Mouse (Mus musculus) cerebellum, adult 8-10 months (tissue): Measurements from ENCODE around the gene Wwox.
A peak's percentile ranks its signal among the peaks of the same experiment; 100 is the strongest.

Experiments
- DNase-seq: peaks from one replicate; pipeline ENCODE4 v3.0.0; 2022

The Wwox gene

DNA sequence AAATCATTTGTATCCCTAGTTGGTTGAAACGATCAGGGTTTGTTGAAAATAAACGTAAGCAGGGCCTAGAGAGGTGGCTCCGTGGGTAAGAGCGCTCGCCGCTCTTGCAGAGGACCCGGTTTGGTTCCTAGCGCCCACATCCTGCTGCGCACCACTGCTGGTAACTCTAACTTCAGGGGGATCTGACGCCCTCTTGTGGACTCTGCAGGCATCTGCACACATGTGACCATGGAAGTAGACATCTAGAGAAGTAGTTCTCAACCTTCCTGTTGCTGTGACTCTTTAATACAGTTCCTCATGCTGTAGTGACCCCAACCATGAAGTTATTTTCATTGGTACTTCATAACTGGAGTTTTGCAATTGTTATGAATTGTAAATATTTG is 29.7 kb downstream of the Wwox start:
- no peak for DNase-seq

DNA sequence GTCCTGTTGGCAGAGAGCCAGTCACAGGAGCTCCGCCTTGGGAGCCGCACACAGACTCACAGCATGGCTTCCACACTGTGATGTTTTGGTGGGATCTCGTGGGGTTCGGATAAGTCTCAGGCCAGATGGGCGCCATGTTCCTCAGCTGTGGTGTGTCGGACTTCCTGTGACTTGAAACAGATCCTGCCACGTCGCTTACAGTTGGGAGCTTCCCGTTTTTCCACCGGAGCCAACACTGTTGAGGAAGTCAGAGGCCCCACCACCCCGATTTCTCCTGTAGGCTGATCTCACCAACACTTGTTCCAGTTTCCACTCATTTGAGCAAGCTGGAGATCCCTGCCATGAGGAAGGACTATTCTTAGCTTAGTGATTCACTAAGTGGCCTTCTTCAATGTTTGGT is 34.1 kb downstream of the Wwox start:
- no peak for DNase-seq

DNA sequence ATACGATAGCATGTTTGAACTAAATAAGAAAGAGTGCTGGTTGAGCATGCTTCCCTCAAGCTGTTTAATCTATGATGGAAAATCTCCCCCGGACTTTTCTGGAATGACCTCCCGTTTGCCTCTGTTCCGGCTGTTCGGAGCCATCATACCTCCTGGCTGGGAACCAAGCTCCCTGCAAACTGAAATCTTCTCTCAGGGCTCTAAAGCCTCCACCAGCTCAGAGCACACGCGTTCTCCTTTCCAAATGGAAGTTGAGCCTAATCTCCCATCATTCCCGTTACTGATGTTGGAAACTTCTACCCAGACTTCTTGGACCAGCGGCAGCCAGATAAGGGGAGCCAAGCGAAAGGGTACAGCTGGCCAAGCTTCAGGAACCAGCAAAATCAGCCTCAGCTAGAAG is 37.5 kb downstream of the Wwox start:
- no peak for DNase-seq

DNA sequence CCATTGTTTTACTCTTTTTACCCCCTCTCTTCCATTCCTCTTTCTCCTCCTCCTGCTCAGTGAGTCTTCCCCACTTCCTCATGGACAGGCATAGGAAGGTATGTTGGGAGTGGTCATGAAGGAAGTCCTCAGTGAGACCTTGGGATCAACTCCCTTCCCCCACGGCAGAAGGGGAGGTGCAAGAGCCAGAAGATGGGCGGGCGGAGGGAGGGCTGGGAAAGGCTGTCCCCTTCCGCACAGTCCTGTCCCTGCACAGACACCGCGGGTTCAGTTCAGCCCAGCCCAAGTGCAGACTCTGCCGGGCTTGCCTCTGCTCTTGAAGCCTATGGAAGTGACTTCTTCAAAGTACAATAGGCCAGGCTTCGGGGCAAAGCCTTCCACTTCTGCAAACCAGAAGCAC is 38.3 kb downstream of the Wwox start:
- DNase-seq: no peak

DNA sequence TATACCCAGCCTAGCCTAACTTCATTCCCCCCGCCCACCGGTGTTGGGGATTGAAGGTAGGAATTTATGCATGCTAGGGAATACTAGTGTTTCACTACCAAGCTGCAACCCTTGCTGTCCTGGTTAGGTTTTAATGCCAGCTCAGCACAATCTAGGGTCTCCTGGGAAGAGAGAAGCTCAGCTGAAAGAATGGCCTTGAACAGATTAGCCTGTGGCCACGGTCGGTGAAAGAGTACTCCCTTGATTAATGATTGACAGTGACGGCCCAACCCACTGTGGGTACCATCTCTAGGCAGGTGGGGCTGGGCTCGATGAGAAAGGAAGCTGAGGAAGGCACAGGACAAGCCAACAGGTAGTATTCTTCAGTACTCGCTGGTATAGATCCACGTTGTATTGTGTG is 40.3 kb downstream of the Wwox start:
- DNase-seq: no peak

DNA sequence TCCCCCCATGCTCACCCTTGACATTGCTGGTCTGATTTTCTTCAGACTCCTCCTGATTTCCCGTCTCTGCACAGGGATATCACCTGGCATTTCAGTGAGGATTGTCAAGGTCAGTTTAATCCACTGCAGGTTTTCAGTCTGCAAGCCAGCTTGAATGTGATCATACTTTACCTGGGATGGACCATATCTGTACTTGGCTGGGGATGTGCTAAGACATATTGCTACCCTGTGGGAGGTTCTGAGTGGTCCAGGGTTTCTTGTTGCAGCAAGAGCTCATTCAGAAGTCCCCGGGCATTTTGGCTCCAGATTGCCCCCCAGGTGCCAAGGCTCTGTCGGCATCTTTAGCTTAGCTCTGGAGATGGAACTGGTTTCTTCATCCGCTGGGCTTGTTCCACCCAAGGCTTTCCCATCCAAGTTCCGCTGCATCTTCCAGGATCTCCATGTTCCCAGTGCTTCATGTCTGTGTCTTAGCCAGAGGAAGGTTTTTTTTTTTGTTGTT is 52.3 kb downstream of the Wwox start:
- DNase-seq: peak; percentile 94

DNA sequence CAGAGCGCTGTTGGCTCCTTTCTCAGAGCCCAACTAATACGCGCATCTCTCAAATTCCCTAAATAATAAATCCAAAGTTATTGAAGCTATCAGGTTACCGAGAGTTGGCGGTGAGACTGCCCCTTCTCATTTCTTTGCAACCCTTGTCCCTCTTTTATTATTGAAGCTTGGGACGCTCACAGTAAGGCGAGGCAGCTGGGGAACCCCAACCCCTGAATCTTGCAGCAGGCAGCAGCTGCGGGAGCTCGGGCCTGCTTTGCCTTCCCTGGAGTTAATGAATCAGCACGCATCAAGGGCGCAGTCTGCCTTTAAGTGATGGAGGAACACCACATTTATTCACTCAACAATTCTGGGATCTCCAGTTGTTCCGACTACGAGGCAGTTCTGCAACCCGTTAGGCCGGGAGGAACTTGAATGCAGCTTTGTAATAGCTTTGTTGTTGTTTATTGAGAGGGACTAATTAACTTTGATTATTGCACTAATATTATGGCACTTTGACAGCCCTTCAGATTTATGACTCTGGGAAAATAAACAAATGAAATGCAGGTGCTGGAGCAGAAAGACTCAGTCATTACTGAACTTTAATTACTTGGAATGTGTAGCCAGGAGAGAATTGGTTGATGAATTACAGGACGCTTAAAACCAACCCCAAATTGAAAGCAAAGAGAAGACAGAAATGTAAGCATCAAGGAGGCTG is 60.1 kb downstream of the Wwox start:
- DNase-seq: no peak

DNA sequence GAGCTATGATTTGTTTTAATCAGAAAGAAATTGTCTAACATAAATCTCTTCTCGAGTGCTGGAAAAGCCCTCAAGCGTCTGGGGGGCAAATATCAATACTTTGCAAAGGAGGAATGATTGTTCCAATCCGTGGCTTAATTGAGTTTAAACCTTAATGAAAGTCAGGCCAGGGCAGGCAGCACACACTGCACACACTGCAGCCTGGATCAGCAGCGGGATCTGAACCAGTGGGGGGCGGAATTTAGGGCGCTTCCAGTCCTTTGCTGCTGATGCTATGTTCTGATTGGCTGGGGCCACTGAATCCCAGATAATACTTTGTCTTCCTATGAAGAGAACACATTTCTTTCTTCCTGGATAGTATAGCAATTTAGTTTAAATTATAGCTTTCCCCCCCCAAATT is 62.5 kb downstream of the Wwox start:
- no peak for DNase-seq

DNA sequence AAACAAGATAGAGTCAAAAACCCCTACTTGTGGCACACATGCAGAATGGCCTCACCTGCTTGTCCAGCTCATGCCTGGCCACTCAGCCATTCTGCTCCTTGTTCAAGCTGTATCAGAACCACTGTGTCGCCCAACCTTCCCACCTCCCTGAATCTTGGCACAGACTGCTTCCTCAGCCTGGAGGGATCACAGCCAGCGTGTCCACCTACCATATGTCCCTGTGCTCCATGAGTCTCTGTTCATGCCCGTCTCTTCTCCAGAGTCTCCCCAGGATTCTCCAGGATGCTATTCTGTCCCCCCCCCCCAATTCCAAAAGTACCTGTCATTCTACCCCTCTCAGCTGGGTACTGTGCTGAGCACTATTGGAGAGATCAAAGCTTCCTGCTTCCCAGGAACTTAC is 63.7 kb downstream of the Wwox start:
- DNase-seq: peak; percentile 73

DNA sequence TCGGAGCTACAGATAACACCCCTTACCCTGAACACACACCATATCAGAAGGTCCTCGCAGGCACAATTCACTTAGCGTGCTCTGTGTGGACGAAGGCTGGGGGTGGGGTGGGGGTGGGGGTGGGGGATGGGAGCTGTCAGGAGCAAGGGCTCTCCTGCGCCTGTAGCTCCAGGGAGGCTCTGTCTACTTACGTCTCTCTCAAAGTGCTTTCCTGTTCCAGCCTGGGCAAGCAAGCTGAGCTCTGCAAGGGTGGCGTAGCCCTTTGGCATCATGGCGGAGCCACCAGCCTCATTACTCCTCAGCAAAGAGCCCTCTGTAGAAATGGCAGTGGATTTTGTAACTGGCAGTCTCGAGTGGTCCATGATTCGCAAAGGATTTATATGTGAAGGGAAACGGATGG is 65.4 kb downstream of the Wwox start:
- no peak for DNase-seq

DNA sequence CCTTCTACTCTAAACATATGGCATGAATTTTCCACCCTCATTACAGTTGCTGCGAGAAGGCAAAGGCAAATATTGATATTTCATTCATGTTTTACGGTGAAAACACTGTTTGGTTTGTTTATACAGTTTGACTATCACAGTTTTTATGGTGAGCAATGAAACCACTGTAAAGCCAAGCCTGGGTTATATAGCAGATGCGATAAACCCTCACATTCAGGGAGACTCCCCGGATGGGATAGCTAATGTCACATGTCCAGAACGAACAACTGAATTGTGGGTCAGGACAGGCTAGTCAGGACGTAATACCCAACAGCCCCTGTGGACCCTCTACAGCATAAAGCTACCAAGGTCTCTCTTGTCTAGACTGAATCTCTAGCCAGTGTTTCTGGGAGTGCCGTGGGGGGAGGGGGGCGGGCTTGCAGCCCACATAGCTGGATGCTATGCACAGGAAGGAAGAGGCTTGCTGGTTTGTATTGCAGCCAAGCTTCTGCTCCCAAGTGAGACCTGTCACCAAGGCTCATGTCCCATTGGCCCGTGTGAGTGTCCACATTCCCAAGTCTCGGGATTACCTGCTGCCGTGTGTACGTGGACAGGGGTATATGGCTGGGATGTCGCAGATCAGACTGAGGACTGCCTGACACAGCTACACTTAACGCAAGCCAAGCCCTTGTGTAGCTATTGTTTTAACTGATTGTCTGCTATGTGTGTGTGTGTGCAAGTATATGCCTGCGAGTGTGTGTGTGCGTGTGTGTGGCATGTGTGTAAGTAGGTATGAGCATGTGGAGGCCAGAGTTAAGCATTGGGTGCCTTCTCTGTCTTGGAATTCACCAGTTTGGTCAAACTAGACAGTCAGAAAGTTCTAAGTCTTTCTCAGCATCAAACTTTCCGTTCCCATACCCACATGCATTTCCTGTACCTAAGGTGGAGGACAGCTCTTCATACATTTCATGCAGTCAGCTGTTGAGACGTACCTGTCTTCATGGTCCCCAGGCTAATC is 66.2 kb downstream of the Wwox start:
- DNase-seq: no peak

DNA sequence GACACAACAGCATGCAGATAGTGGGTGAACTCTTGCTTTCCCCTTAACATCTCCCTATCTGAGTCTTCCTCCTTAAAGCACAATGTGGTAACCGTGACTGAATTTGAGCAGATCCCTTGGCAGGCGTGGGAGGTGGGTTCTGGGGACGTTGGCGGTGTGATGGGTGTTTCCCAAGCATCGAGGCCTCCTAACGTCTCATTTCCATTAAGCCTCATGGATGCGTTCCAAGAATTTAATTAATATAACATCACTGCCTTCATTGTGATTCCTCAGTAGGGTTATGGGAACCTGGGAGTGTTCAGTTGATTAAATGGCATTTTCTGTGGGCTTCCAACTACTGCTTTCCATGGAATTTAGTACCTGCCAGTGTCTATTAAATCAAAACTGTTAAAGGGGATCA is 67.9 kb downstream of the Wwox start:
- DNase-seq: no peak

DNA sequence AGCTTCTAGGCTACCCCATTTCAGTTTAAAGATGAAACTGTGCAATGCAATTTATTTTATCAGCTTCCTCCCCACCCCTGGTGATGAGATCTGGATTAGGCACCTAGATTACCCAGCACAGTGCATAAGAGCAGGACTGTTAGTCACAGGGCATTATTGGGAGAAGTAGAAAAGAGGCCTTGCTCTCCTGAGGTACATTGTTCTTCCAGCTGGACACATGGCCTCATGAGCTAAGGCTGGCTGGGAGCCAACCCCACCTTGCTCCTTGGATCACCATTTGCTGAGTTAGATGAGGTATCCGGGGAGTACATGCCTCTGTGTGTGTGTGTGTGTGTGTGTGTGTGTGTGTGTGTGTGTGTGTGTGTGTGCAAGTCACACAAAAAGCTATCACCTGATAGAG is 70.8 kb downstream of the Wwox start:
- DNase-seq: peak; percentile 62

DNA sequence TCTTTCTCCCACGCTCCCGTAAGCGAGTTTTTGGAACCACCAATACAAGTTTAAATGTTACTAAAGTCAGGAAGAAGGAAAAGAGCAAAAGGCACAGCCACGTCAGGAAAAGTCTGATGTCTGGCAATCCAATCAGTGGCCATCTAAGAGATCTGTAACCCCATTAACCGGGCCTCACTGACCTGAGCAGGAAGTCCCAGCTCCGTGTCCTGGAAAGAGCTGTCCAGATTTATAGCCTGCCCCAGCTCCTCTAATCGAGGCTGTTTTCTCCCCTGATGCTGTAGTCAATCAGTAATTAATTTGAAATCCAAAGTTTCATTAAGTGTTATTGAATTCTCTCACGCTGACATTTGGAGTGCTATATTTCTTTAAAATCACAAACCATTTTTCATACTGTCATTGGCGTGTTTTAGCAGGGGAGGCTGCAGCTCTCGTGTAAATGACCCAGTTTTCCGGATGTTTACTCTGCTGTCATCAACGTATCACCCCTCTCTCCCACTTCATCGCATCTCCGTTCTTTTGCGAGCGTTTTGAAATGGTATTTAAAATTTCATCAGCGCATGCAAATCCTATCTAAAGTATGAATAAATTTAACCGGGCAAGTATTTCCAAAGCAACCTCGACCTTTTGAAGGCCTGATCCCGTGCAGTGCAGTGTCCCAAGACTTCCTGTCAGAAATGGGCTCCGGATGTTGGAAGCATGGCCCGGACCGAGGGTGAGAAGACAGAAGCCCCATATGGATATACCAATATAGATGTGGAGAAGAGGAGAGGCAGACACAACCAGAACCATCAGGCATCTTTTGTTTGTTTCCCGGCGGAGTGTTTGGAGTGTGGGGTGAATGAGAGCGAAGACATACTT is 72.8 kb downstream of the Wwox start:
- DNase-seq: no peak

DNA sequence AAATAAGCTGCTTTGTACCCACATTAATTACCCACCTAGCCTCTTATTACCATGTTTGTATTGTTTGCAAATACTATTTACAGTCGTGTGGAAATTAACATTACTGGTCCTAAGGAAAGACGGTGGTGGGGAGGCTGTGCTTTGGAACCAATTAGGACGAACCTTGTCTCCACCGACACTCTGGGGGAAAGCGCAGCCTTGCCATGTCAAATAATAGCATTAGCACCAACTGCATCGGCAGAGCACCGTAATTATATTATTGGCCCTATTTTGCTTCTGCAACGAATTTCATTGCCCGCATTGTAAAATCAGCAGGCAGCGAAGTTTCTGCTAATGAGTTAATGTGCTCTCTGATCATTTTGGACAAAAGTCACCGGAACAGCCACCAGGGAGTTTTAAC is 75.2 kb downstream of the Wwox start:
- no peak for DNase-seq

DNA sequence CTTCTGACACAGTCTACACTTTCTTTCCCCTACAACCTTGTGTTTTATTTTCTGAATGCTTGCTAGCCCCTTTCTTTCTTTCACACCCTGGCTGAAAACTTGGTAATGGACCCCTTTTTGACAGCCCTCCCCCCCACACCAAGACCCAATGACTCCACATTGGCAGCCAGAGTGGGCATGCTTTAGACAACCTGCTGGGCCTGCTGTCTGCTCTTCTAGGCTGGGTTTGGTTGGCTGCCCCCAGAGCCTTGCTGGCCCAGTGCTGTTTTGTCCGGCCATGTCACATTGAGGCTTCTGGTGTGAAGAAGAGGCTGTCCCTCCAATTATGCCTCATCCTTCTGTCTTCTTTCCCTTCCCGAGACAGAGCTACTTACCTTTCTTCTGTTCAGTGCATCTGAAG is 83.6 kb downstream of the Wwox start:
- no peak for DNase-seq

DNA sequence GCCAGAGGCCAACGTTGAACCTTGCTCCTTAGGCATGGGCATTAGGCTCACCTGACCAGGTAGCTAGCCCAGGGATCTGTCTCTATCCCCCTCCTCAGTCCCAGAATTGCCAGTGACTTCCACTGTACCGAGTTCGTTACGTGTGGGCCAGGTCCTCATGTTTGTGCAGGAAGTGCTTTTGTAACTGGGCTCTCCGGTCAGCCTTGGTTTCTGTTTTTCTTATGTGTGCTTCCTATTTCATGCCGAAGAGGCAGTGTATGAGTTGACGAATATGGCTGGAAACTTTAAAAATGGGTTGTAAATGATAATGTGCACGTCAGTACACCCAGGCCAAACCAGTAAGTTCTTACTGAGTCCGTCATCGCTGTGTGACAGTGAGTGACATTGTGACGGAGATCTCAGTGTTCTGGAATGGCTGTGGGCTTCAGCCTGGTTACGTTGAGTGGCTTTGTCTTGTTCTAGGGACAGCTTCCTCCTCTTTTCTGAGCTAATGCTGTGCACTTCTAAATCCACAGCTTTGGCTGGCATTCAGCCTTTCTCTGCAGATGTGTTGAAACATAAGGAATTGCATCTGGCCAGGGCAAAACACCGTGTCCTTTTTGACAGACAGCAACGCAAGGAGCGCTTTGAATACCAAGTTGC is 87.3 kb downstream of the Wwox start:
- no peak for DNase-seq

DNA sequence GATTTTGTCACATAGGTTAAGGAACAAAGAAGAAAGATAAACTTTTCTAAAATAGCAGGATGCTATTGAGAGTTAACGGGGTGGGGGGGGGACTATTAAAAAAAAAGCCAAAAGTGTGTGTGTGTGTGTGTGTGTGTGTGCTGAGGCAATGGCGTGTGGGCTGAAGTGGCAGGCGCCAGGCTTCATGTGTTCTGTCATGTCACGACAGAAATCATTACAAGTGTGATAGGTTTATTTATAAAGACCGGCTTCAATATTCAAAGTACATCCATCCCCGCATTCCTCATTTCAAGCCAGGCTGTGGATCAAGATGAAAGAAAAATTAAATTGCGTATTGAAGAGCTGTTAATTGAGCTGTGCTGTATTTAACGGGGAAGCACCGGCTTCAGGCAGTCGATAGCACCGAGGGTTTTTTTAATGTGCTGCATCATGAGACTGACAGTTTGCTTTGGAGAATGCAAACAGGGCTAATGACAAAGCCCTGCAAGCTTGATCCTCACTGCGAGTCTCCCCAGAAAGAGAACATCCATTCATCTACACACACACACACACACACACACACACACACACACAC is 88.3 kb downstream of the Wwox start:
- no peak for DNase-seq

DNA sequence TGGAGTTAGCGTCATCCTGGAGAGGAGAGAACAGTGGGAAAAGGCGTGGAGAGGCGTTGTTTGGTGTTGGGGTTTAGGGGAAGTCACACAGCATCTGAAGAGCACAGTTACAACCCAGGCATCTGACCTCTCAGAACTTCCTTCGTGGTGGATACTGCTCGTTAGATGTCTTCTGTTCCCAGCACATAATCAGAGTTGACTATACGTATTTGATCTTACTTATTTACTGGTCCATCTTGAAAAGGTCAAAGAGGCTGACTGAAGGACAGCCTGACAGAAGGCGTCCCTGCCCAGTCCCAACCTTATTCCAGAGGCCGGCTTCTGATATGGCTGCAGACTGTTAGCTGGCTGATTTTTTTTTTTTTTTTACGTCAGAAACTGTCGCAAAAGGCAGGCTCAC is 90.1 kb downstream of the Wwox start:
- DNase-seq: no peak

DNA sequence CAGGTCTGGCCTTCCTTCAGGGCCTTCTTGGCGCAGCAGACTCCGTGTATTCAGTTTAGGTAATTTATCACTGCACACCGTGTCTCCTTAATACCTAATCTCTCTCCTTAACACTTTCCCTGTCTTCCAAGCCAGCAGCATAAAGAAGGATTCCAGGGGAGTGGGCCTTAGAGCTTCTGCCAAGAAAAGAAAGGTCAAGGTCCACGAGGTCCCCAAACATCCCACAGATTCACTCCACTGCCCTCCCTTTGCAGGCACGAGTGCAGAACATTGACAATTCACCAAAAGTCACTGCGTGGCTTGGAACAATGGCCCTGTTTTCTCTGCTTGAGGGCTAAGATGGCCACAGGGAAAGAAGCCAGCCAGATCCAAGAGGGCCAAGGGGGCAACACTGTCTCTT is 96.7 kb downstream of the Wwox start:
- no peak for DNase-seq

DNA sequence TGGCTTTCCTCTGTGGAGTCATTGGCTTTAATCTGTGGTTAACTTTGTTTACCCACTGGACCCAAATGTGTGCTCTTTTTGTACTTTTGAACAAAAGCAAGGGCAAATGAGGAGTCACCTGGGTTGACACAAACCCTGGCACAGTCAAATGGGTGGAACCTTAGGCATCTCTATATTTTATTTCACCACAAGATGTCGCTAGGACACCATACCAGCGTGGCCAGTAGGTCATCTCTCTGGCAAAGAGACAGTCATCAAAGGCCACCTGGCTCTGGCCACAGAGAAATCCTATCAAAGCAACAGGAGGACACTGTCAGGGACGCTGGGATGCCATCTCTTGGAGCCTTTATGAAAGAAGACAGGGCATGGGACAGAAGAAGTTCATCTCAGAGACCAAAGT is 101.7 kb downstream of the Wwox start:
- DNase-seq: peak; percentile 76

DNA sequence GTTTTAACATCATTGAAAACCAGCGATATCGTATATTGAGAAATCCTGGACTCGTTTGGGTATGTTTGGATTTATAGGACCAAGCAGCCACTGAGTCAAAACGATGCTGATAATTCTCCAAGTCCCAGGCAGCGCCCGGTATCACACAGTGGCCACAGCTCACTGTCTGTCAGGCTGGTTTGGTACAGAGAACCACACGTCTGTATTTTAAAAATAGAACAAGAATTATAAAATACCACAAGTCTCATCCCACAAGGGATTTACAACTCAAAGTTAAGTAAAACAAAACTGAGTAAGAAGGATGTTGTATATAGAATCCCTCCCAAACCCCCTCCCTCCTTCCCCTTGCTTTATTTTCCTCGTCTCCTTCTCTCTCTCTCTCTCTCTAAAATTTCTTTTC is 108.9 kb downstream of the Wwox start:
- no peak for DNase-seq
